Mouse (Mus musculus) hindlimb bud, embryonic 11.5 days (tissue): ENCODE measurements around the gene Gm5136.

Source experiments
- DNase-seq: peaks from one replicate; pipeline ENCODE4 v3.0.0-alpha.2; 2012; ENCODE audit warnings: low read depth, low spot score; ENCODE audit errors: extremely low spot score

The Gm5136 gene

GRCm38 (mm10) chr10:108649174-108649573 lies 50.8 kb downstream of the Gm5136 start:
- DNase-seq = no peak
